Mouse (Mus musculus) CH12.LX (cell line): ENCODE data around the gene Jagn1.

ENCODE experiments used
- CTCF ChIP-seq, 2 experiments: IDR thresholded peaks in 1 of 2; conservative IDR thresholded peaks in 1 of 2; 2 replicates each; pipeline ENCODE4 v1.5.1; 2011 to 2012; ENCODE audit warnings: low read depth in 2 of 2, low read length in 2 of 2, improper control_type of control experiment in 1 of 2, inconsistent platforms in 1 of 2, mild to moderate bottlenecking in 1 of 2, moderate library complexity in 1 of 2
- E2F4 ChIP-seq: IDR thresholded peaks from 2 replicates; pipeline ENCODE4 v1.6.1; 2011; ENCODE audit warnings: low read depth, low read length, improper control_type of control experiment; ENCODE audit not compliant: insufficient replicate concordance
- EP300 ChIP-seq: IDR thresholded peaks from 2 replicates; pipeline ENCODE4 v1.6.1; 2011; ENCODE audit warnings: low read length, improper control_type of control experiment
- ETS1 ChIP-seq: conservative IDR thresholded peaks from 2 replicates; pipeline ENCODE4 v1.6.1; 2012; ENCODE audit warnings: low read depth, mild to moderate bottlenecking, inconsistent platforms, low read length, improper control_type of control experiment, moderate library complexity
- JUN ChIP-seq: IDR thresholded peaks from 2 replicates; pipeline ENCODE4 v1.6.1; 2011; ENCODE audit warnings: low read depth, mild to moderate bottlenecking, low read length, improper control_type of control experiment, moderate library complexity; ENCODE audit not compliant: insufficient read depth
- MAFK ChIP-seq: IDR thresholded peaks from 2 replicates; pipeline ENCODE4 v1.6.1; 2011; ENCODE audit warnings: low read length, improper control_type of control experiment; ENCODE audit not compliant: insufficient replicate concordance
- MAX ChIP-seq: IDR thresholded peaks from 2 replicates; pipeline ENCODE4 v1.6.1; 2011; ENCODE audit warnings: low read length, improper control_type of control experiment
- MAZ ChIP-seq: IDR thresholded peaks from 2 replicates; pipeline ENCODE4 v1.6.1; 2012; ENCODE audit warnings: low read depth, mild to moderate bottlenecking, inconsistent platforms, low read length, improper control_type of control experiment, moderate library complexity
- MEF2A ChIP-seq: IDR thresholded peaks from 2 replicates; pipeline ENCODE4 v1.6.1; 2014; ENCODE audit warnings: low read depth, mild to moderate bottlenecking, inconsistent platforms, low read length, improper control_type of control experiment, borderline replicate concordance
- POLR2A ChIP-seq: IDR thresholded peaks from 2 replicates; pipeline ENCODE4 v1.6.1; 2011; ENCODE audit warnings: low read depth, mild to moderate bottlenecking, improper control_type of control experiment, low read length
- POLR2AphosphoS2 ChIP-seq: IDR thresholded peaks from 2 replicates; pipeline ENCODE4 v1.6.1; 2011; ENCODE audit warnings: low read depth, low read length, improper control_type of control experiment
- SIN3A ChIP-seq: IDR thresholded peaks from 2 replicates; pipeline ENCODE4 v1.6.1; 2012; ENCODE audit warnings: low read length, improper control_type of control experiment, inconsistent platforms
- UBTF ChIP-seq: IDR thresholded peaks from 2 replicates; pipeline ENCODE4 v1.6.1; 2012; ENCODE audit warnings: low read depth, mild to moderate bottlenecking, inconsistent platforms, low read length, improper control_type of control experiment, moderate library complexity

DNA sequence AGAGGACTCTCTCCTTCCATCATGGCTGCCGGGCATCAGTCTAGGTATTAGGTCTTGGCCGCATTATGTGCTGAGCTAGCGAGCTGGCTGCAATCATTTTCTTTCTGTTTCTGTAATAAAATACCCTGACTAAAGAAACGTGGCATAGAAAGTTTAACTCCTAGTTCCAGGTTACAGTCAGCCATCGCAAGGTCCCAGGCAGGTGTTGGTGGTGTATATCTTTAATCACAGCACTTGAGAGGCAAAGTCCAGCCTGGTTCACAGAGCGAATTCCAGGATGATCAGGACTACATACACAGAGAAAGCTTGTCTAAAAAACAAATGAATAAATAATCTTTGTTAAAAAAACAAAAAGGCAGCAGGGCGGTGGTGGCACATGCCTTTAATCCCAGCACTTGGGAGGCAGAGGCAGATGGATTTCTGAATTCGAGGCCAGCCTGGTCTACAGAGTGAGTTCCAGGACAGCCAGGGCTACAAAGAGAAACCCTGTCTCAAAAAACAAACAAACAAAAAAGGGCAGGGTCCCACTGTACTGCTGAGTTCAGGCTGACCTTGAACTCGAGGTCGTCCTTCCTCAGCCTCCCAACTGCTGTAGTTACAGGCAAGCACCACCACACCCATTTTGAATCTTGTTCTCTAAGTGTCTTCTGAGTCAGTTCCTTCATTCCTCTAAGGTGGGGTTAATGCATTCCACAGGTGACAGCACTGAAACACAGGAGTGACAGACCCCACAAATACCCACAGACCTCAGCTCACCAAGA lies 45.9 kb upstream of the Jagn1 start:
- TF ChIP-seq MEF2A (no peak), CTCF (conservative IDR thresholded peaks at IDR 0.05 in 1 of 2, IDR thresholded peaks at IDR 0.05 in 1 of 2; ENCODE audit: low read depth in 2 of 2, low read length in 2 of 2) (no peak), POLR2A (no peak), EP300 (no peak), POLR2AphosphoS2 (no peak), ETS1 (no peak), UBTF (no peak), E2F4 (no peak), MAFK (no peak), SIN3A (no peak), JUN (no peak), MAZ (no peak), MAX (no peak)
